Mouse (Mus musculus): ENCODE data around the gene Lpar1.
"Not testable (repeated sequence)": the region's sequence is repeated elsewhere in the genome, so short reads cannot be mapped to it uniquely, and the experiment has no call there.

Gene Lpar1

GRCm38 (mm10) chr4:58546441-58547272 lies 7.0 kb downstream of the Lpar1 start:
- no peak for DNase-seq (ENCODE audit: low read depth in 1 of 2, low spot score in 2 of 2)

DNA sequence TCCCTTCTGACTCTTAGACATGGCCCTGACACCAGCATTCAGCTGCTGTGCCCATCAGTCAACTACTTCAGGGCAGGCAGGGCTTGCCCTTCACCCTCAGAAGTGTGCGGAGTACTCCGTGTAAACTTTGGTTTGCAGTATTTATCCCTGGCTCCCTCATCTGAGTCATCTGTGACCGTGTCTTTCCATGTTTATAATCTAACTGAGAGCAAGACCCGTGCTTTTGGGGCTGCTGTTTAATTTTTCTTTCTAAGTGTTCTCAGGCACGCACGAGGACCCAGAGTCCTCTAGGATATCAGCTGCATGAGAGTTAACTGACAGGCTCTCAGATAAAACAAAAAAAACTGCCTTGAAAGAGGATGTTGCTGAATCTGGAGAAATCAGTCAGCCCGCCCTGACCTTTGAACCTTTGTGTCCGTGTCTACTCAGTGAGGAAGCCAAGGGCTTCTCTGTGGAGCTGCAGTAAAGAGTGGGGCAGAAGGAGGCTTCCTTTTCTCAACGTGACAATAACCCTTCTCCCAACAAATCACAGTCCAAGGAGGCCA lies 7.7 kb downstream of the Lpar1 start:
- no peak for DNase-seq (ENCODE audit: low read depth in 1 of 2, low spot score in 2 of 2)

- no peak for DNase-seq (ENCODE audit: low read depth in 1 of 2, low spot score in 2 of 2)
Observed at GRCm38 (mm10) chr4:58543171-58543570, 10.5 kb downstream of the Lpar1 start.

GRCm38 (mm10) chr4:58542656-58543055 lies 11.0 kb downstream of the Lpar1 start:
- not testable (repeated sequence) for DNase-seq (ENCODE audit: low read depth in 1 of 2, low spot score in 2 of 2)

DNA sequence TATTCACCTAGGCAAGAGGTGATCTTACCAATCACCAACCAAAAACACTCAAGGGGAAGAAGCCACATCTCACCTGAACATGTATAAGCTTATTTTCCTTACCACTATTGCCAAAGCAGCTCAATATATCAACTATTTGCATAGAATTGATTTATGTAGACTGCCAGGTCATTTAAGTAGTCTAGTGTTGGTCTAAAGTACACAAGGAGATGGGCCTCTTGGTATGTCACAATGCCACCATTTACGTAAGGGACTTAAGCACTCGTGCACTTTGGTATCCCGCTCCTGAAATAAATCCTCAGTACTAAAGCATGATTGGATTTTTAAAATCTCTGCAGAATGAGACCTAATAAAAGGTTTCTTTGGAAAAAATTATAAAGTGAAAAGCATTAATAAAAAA lies 12.9 kb downstream of the Lpar1 start:
- no peak for DNase-seq (ENCODE audit: low read depth in 1 of 2, low spot score in 2 of 2)

DNA sequence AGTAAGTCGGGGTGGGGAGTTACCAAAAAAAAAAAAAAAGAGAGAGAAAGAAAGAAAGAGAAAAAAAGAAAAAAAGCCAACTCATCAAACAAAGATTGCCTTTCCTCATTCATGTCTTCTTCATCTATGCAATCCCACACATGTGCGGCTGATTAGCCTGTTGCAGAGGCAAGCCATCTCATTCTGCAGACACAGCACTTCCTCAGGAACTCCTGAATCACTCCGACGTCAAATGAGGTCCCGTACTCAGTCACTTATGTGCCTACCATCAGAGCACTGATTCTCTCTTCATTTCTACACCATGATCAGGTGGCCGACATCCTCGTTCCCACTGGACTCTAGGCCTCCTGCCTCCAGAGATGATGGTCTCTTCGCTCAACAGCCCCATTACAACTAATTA lies 13.3 kb downstream of the Lpar1 start:
- no peak for DNase-seq (ENCODE audit: low read depth in 1 of 2, low spot score in 2 of 2)

DNA sequence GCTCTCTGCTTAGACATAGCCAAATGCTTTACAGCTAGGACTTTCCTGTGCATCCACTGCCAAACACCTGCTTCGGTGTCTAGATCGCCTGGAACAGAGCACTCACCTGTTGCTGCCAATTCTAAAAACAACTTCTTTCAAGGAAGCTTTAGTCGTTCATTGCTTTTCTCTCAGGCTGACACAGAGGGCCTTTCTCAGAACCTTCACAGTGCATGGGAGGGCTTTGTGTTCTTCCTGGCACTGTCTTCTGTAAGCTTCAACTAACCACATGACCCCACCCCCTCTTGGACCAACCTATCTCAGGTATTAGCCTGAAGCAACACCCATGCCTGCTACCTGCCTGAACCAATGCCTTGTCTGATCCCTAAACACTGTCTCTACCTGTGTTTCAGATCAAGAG lies 15.0 kb downstream of the Lpar1 start:
- DNase-seq (ENCODE audit: low read depth in 1 of 2, low spot score in 2 of 2): no peak

- no peak for DNase-seq (ENCODE audit: low read depth in 1 of 2, low spot score in 2 of 2)
Observed at GRCm38 (mm10) chr4:58535754-58536153, 17.9 kb downstream of the Lpar1 start.

DNA sequence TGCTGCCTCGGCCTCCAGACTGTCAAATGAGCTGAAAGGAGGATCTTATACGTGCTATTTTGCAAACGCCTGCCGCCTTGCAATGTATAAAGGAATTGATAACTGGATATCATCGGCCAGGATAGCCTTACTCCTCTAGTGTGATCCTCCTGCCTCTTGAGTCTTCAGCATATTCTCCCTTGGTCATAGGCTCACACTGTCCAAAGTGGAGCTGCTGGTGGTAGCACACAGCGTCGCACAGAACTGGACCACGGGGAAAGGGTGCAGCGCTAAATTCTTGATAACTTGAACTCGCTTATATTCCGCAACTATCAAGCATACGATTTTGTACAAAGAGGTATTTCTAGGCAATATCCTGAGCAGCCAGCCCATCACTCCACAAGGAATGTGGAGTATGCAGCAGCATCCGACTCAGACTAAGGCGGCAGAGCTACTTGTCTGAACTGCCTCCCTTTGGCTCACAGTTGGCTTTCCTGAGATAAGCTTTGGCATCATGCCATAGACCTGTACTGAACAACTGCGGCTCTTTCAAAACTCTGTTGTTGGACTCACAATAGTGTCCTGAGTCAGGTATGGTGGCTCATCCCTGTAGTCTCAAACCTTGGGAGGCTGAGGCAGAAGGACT lies 18.9 kb downstream of the Lpar1 start:
- no peak for DNase-seq (ENCODE audit: low read depth in 1 of 2, low spot score in 2 of 2)

DNA sequence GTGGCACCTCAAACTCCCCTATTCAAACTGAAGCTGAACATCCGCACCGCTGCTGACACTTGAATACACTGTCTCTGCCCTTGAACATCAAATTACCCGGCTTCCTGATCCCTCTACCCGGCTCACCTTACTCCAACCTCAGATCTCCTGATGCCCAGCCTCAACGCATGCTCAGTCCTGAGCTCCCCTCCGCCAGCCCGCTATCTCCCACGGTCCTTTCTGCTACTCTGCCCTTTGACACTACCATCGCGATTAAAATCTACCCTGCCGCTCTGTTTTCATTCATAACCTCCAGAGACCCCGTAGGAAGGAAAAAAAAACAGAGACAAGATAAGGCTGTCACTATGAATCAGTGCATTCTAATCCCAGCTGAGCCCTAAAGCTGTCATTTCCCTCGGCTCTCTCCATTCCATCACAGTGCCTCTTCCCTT lies 19.5 kb downstream of the Lpar1 start:
- no peak for DNase-seq (ENCODE audit: low read depth in 1 of 2, low spot score in 2 of 2)

DNA sequence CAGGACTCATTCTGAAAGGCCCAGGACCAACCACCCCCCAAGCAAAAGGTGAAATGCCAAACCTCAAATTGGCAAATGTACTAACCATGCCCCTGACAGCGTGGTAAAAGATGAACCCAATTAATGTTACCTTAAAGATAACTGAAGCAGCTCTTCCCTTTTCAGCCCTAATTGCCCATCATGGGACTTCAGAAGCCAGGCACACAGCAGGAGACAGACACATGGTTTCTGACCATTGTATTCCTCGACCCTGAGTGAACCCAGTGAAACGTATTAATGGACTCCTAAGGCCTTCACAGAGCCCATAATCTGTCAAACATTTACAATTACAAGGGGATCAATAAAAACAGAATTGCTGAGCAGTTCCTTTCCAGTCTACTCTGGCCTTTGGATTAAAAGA lies 20.2 kb downstream of the Lpar1 start:
- no peak for DNase-seq (ENCODE audit: low read depth in 1 of 2, low spot score in 2 of 2)

- no peak for DNase-seq (ENCODE audit: low read depth in 1 of 2, low spot score in 2 of 2)
Observed at GRCm38 (mm10) chr4:58532326-58532725, 21.4 kb downstream of the Lpar1 start.

GRCm38 (mm10) chr4:58530706-58531105 lies 23.0 kb downstream of the Lpar1 start:
- DNase-seq (ENCODE audit: low read depth in 1 of 2, low spot score in 2 of 2): no peak

DNA sequence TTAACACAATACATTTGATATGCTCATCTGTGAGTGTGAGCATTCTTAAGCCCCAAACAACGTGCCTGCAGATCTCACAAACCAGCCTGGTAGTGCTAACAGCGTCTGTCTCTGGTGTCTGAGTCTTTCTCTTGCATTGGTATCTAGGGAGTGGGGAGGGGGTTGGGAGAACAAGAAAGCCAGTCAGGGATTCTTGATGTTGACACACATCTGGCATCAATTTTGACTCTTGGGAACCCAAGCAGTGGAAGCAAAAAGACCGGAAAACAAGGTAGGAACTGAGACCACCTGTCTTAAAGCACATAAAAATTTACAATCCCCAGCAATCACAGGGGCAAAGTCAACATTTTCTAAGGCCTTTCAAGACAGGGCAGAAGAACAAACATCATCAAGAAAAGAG lies 23.4 kb downstream of the Lpar1 start:
- no peak for DNase-seq (ENCODE audit: low read depth in 1 of 2, low spot score in 2 of 2)

DNA sequence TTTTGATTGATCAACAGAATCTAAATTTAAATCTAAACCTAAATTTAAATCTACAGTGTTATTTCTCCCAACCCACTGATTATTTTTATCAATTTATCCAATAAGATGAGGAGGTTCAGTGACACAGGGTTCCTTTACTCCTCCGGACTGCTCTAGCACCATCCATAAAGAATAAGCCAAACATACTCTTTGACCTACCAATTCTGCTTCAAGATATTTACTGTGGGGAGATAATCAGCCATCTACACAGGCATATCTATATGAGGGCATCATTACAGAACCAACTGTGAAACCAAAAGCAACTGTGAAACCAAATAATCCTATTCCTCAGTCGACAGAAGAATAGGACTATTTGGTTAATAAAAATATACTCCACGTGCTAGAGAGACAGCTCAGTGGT lies 25.8 kb downstream of the Lpar1 start:
- DNase-seq (ENCODE audit: low read depth in 1 of 2, low spot score in 2 of 2): no peak

DNA sequence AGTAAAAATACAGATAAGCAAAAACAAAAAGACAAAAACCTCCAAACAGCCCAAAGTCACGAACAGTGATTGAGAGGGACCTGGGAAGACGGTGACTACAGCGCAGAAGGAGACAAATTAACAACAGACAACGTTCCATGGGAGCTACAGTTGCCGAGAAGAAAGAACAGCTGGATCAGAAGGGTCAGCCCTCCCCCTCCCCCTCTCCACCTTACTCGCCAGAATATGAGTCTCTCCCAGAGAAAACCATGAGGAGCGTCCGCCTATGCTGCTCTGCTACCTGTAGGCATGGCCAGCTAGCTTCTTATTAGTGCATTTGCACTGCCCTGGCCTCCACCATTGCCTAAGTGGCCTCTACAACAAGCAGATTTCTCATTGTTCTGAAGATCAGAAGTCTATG lies 32.6 kb downstream of the Lpar1 start:
- no peak for DNase-seq (ENCODE audit: low read depth in 1 of 2, low spot score in 2 of 2)

DNA sequence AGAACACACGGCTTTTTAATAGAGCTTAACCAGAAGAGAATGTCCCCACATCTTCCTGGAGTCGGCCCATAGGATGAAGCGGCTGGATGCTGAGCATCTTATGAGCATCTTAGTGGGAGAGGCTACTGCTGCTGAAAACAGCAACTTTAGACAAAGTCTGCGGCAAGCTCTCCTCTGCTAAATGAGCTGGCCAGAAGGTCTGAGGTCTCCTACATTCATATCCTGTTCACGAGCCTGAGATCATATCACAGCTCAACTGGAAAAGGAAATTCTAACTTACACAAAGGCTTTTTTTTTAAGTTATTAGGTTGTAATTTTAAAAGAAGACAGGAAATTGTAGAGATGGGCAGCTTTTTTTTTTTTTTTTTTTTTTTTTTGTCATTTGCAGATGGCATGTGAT lies 33.2 kb downstream of the Lpar1 start:
- DNase-seq (ENCODE audit: low read depth in 1 of 2, low spot score in 2 of 2): no peak

DNA sequence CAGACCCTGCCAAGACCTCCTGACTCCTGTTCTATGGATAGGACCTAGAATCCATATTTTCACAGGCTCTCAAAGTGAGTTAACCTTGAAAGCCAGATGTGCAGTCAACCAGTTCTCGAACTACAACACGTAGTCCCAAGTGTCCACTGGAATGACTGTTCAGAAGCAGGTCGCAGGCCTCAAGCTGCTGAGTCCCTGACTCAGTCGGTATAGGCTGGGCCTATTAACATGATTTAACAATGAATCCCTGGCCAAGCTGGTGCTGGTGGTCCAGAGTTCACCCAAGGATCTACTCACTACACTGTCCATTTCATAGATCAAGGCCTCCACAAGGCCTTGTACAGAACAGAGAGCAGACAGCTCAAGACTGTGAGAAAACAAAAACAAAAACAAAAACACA lies 33.8 kb downstream of the Lpar1 start:
- no peak for DNase-seq (ENCODE audit: low read depth in 1 of 2, low spot score in 2 of 2)

GRCm38 (mm10) chr4:58518215-58518988 lies 35.3 kb downstream of the Lpar1 start:
- DNase-seq (ENCODE audit: low read depth in 1 of 2, low spot score in 2 of 2): no peak

DNA sequence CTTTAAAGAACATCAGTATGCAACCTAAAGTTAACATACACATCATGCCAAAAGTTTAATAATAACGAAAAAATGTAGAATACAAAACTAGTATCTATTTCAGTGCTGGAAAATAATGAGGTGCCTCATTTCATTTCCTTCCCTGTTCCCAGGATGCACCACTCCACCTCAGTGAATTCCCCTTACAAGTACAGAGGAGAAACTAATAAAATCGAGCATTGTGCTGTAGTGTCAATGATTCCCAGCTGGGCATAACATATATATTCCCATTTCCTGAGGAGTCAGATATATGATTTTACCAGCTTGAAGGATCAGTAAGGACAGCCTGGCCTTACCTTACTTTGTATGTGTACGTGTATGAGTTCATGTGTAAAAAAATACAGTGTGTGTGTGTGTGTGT lies 36.9 kb downstream of the Lpar1 start:
- no peak for DNase-seq (ENCODE audit: low read depth in 1 of 2, low spot score in 2 of 2)

GRCm38 (mm10) chr4:58516221-58516620 lies 37.5 kb downstream of the Lpar1 start:
- no peak for DNase-seq (ENCODE audit: low read depth in 1 of 2, low spot score in 2 of 2)

GRCm38 (mm10) chr4:58511554-58511953 lies 42.1 kb downstream of the Lpar1 start:
- no peak for DNase-seq (ENCODE audit: low read depth in 1 of 2, low spot score in 2 of 2)
